Mouse (Mus musculus): Measurements from ENCODE around the gene Fuz.

GRCm38 (mm10) chr7:44951960-44952359 is 56.1 kb downstream of the Fuz start:
- TF ChIP-seq CTCF (conservative IDR thresholded peaks at IDR 0.05; ENCODE audit: low read length) (no peak), NANOG (IDR thresholded peaks at IDR 0.05; ENCODE audit: borderline replicate concordance, low read length) (no peak)

Data from E14TG2a.4 (cell line).